1 mouse cellular context compared by ENCODE assay signal in genomic region chr2:91917096-91917495, GRCm38 (mm10).
TF ChIP-seq lines count a peak whose summit lies in the region.

No protein-coding gene starts in this region.

TF ChIP-seq in MEL, 35 proteins besides CTCF, POLR2A, EP300 and RAD21:
- TF ChIP-seq MYB (IDR thresholded peaks at IDR 0.05; ENCODE audit: low read depth, low read length) (no peak), MAX (IDR thresholded peaks at IDR 0.05; ENCODE audit: low read length) (no peak), NRF1 (IDR thresholded peaks at IDR 0.05; ENCODE audit: insufficient read depth, low read depth, low read length, poor library complexity, severe bottlenecking) (no peak), CHD2 (IDR thresholded peaks at IDR 0.05; ENCODE audit: low read length) (no peak), MAFK (IDR thresholded peaks at IDR 0.05; ENCODE audit: borderline replicate concordance, low read depth, low read length) (no peak), ZNF384 (IDR thresholded peaks at IDR 0.05; ENCODE audit: low read depth, low read length) (no peak), SIN3A (IDR thresholded peaks at IDR 0.05; ENCODE audit: low read length) (no peak), ZKSCAN1 (IDR thresholded peaks at IDR 0.05; ENCODE audit: low read depth, low read length) (no peak), KAT2A (conservative IDR thresholded peaks at IDR 0.05; ENCODE audit: low read depth, low read length) (no peak), UBTF (IDR thresholded peaks at IDR 0.05; ENCODE audit: borderline replicate concordance, insufficient read depth, low read depth, low read length) (no peak), ETS1 (IDR thresholded peaks at IDR 0.05; ENCODE audit: low read depth, low read length) (no peak), MEF2A (IDR thresholded peaks at IDR 0.05; ENCODE audit: extremely low read depth, insufficient replicate concordance, low read depth, low read length, poor library complexity, severe bottlenecking) (no peak), POLR2AphosphoS5 (IDR thresholded peaks at IDR 0.05; ENCODE audit: borderline replicate concordance, low read depth, low read length) (no peak), E2F4 (IDR thresholded peaks at IDR 0.05; ENCODE audit: borderline replicate concordance, low read depth, low read length) (no peak), POLR2AphosphoS2 (IDR thresholded peaks at IDR 0.05; ENCODE audit: low read length) (no peak), MAZ (IDR thresholded peaks at IDR 0.05; ENCODE audit: low read depth, low read length) (no peak), TAL1 (IDR thresholded peaks at IDR 0.05; ENCODE audit: low read length) (no peak)
